Mouse (Mus musculus) myocyte (in vitro differentiated cells): ENCODE data around the gene Nhlh2.

Experiments used
- CEBPB ChIP-seq: IDR thresholded peaks from 2 replicates; pipeline ENCODE4 v1.6.1; 2011; ENCODE audit warnings: mild to moderate bottlenecking, moderate library complexity; ENCODE audit not compliant: poor library complexity, insufficient read depth, severe bottlenecking
- MYOD1 ChIP-seq, 3 experiments: IDR thresholded peaks; one replicate each; pipeline ENCODE4 v1.6.1; 2011; ENCODE audit warnings: control low read depth in 2 of 3, low read depth in 2 of 3, mild to moderate bottlenecking in 2 of 3, moderate library complexity in 1 of 3; ENCODE audit not compliant: insufficient read length in 2 of 3, control insufficient read depth in 1 of 3

DNA sequence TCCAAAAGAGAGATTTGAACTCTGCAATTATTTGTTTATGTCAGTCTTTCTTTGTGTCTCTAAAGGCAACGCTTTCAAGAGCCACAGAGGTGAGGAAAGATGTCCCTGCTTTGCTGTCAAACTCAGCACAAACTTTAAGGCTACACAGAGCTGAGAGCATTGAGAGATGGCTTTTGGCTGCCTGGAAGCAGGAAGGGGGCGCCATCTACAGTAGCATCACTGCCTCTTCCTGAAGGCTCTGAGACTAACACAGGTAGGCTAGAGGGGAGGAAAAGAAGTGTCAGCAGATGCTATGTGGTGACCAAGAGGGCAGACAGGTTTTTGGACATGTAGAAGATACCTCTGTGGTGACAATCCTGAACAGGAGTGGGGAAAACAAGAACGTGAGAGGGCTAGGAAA, 35.2 kb downstream of the Nhlh2 start:
- no peak for TF ChIP-seq CEBPB
- no peak for TF ChIP-seq MYOD1 (IDR thresholded peaks at IDR 0.05; ENCODE audit: control insufficient read depth in 1 of 3, insufficient read length in 2 of 3, low read depth in 2 of 3)
